Mouse (Mus musculus): ENCODE measurements around the gene Vsig2. TPM values are rescaled to one million over a fixed set of nuclear protein-coding genes. Genes with fewer than 3 reads are reported as not detected.
A peak's percentile ranks its signal among the peaks of the same experiment; 100 is the strongest.

The Vsig2 gene
- total RNA-seq, 1 experiment: 4.8 TPM

- H3K27ac ChIP-seq (ENCODE audit: insufficient read depth, low read depth, low read length, poor library complexity, severe bottlenecking): no peak overlapping the region
- peak overlapping the region; percentile 50 for H3K9ac ChIP-seq (ENCODE audit: insufficient read depth, low read depth, low read length, poor library complexity, severe bottlenecking)
- H3K9me3 ChIP-seq (ENCODE audit: control insufficient read depth, insufficient read depth, low read depth, low read length): no peaks in the 10 kb centered on the region
- H3K4me3 ChIP-seq (ENCODE audit: insufficient read depth in 1 of 2, low read depth in 1 of 2, low read length in 2 of 2, poor library complexity in 1 of 2, severe bottlenecking in 1 of 2): peak overlapping the region; percentile 29 to 60
- TF ChIP-seq ZNF384 (IDR thresholded peaks at IDR 0.05; ENCODE audit: low read depth, low read length) (no peak), ZC3H11A (IDR thresholded peaks at IDR 0.05; ENCODE audit: borderline replicate concordance, low read depth, low read length) (no peak), MAFK (IDR thresholded peaks at IDR 0.05; ENCODE audit: insufficient read depth, low read depth, low read length) (no peak), HCFC1 (IDR thresholded peaks at IDR 0.05; ENCODE audit: borderline replicate concordance, insufficient read depth, low read length) (no peak), CHD2 (IDR thresholded peaks at IDR 0.05; ENCODE audit: low read depth, low read length) (no peak)
- peaks cover 2 to 18% of the 10 kb centered on the region in 2 experiments; a peak in 2 of 4 replicates for H3K4me1 ChIP-seq (ENCODE audit: control insufficient read depth in 2 of 2, insufficient read depth in 2 of 2, low read length in 2 of 2, poor library complexity in 1 of 2)
- in situ Hi-C loops (cut with MboI; ENCODE audit: low sequenced_read_pairs in 2 of 2, unreplicated experiment in 2 of 2): no loop called here
- peaks cover 3% of the 10 kb centered on the region for H3K36me3 ChIP-seq (ENCODE audit: control insufficient read depth, insufficient read depth, low read length, poor library complexity, severe bottlenecking)
- DNase-seq (ENCODE audit: low read depth, low spot score): no peak
Measured at GRCm38 (mm10) chr9:37530031-37530887, 8.8 kb upstream of the Vsig2 start.

GRCm38 (mm10) chr9:37530888-37531705 lies 8.0 kb upstream of the Vsig2 start:
- peaks cover 3% of the 10 kb centered on the region; the same call in 1 of the 2 replicates for H3K36me3 ChIP-seq (ENCODE audit: control insufficient read depth, insufficient read depth, low read length, poor library complexity, severe bottlenecking)
- no peak for DNase-seq (ENCODE audit: low read depth, low spot score)
- peaks cover 0 to 18% of the 10 kb centered on the region in 2 experiments; a peak in 2 of 4 replicates for H3K4me1 ChIP-seq (ENCODE audit: control insufficient read depth in 2 of 2, insufficient read depth in 2 of 2, low read length in 2 of 2, poor library complexity in 1 of 2)
- no peak for TF ChIP-seq CHD2 (IDR thresholded peaks at IDR 0.05; ENCODE audit: low read depth, low read length)
- TF ChIP-seq ZC3H11A (IDR thresholded peaks at IDR 0.05; ENCODE audit: borderline replicate concordance, low read depth, low read length): no peak
- no peak for TF ChIP-seq MAFK (IDR thresholded peaks at IDR 0.05; ENCODE audit: insufficient read depth, low read depth, low read length)
- TF ChIP-seq ZNF384 (IDR thresholded peaks at IDR 0.05; ENCODE audit: low read depth, low read length): no peak
- no peak for TF ChIP-seq HCFC1 (IDR thresholded peaks at IDR 0.05; ENCODE audit: borderline replicate concordance, insufficient read depth, low read length)
- H3K27ac ChIP-seq (ENCODE audit: insufficient read depth, low read depth, low read length, poor library complexity, severe bottlenecking): no peak overlapping the region
- in situ Hi-C loops (cut with MboI; ENCODE audit: low sequenced_read_pairs in 2 of 2, unreplicated experiment in 2 of 2): no loop called here
- peak overlapping the region; percentile 48; the same call in 1 of the 2 replicates for H3K9ac ChIP-seq (ENCODE audit: insufficient read depth, low read depth, low read length, poor library complexity, severe bottlenecking)
- peak overlapping the region; percentile 29 to 60 for H3K4me3 ChIP-seq (ENCODE audit: insufficient read depth in 1 of 2, low read depth in 1 of 2, low read length in 2 of 2, poor library complexity in 1 of 2, severe bottlenecking in 1 of 2)
- H3K9me3 ChIP-seq (ENCODE audit: control insufficient read depth, insufficient read depth, low read depth, low read length): no peaks in the 10 kb centered on the region

- no peak overlapping the region for H3K9ac ChIP-seq (ENCODE audit: insufficient read depth, low read depth, low read length, poor library complexity, severe bottlenecking)
- no peaks in the 10 kb centered on the region for H3K9me3 ChIP-seq (ENCODE audit: control insufficient read depth, insufficient read depth, low read depth, low read length)
- H3K4me3 ChIP-seq (ENCODE audit: insufficient read depth in 1 of 2, low read depth in 1 of 2, low read length in 2 of 2, poor library complexity in 1 of 2, severe bottlenecking in 1 of 2): no peak overlapping the region
- no peak overlapping the region for H3K27ac ChIP-seq (ENCODE audit: insufficient read depth, low read depth, low read length, poor library complexity, severe bottlenecking)
- H3K36me3 ChIP-seq (ENCODE audit: control insufficient read depth, insufficient read depth, low read length, poor library complexity, severe bottlenecking): peaks cover 3% of the 10 kb centered on the region; the same call in 1 of the 2 replicates
- DNase-seq (ENCODE audit: low read depth, low spot score): no peak
- TF ChIP-seq HCFC1 (IDR thresholded peaks at IDR 0.05; ENCODE audit: borderline replicate concordance, insufficient read depth, low read length): no peak
- in situ Hi-C loops (cut with MboI; ENCODE audit: low sequenced_read_pairs in 2 of 2, unreplicated experiment in 2 of 2): no loop called here
- H3K4me1 ChIP-seq (ENCODE audit: control insufficient read depth in 2 of 2, insufficient read depth in 2 of 2, low read length in 2 of 2, poor library complexity in 1 of 2): peaks cover 0 to 3% of the 10 kb centered on the region in 2 experiments; a peak in 1 of 4 replicates
Measured at GRCm38 (mm10) chr9:37536851-37537250, 2.2 kb upstream of the Vsig2 start.

GRCm38 (mm10) chr9:37537658-37538250 lies 1.3 kb upstream of the Vsig2 start:
- DNase-seq (ENCODE audit: low read depth, low spot score): no peak
- Histone ChIP-seq H3K4me3 (ENCODE audit: insufficient read depth in 1 of 2, low read depth in 1 of 2, low read length in 2 of 2, poor library complexity in 1 of 2, severe bottlenecking in 1 of 2) (no peak overlapping the region), H3K36me3 (ENCODE audit: control insufficient read depth, insufficient read depth, low read length, poor library complexity, severe bottlenecking) (peaks cover 3% of the 10 kb centered on the region; the same call in 1 of the 2 replicates), H3K4me1 (ENCODE audit: control insufficient read depth in 2 of 2, insufficient read depth in 2 of 2, low read length in 2 of 2, poor library complexity in 1 of 2) (peaks cover 0 to 10% of the 10 kb centered on the region in 2 experiments; a peak in 1 of 4 replicates), H3K9ac (ENCODE audit: insufficient read depth, low read depth, low read length, poor library complexity, severe bottlenecking) (no peak overlapping the region), H3K9me3 (ENCODE audit: control insufficient read depth, insufficient read depth, low read depth, low read length) (no peaks in the 10 kb centered on the region), H3K27ac (ENCODE audit: insufficient read depth, low read depth, low read length, poor library complexity, severe bottlenecking) (no peak overlapping the region)
- TF ChIP-seq HCFC1 (IDR thresholded peaks at IDR 0.05; ENCODE audit: borderline replicate concordance, insufficient read depth, low read length) (no peak), ZC3H11A (IDR thresholded peaks at IDR 0.05; ENCODE audit: borderline replicate concordance, low read depth, low read length) (no peak), MAFK (IDR thresholded peaks at IDR 0.05; ENCODE audit: insufficient read depth, low read depth, low read length) (no peak), CHD2 (IDR thresholded peaks at IDR 0.05; ENCODE audit: low read depth, low read length) (no peak), ZNF384 (IDR thresholded peaks at IDR 0.05; ENCODE audit: low read depth, low read length) (no peak)
- in situ Hi-C loops (cut with MboI; ENCODE audit: low sequenced_read_pairs in 2 of 2, unreplicated experiment in 2 of 2): no loop called here
